19 mouse cellular contexts compared by ENCODE assay signal in the genomic region with DNA sequence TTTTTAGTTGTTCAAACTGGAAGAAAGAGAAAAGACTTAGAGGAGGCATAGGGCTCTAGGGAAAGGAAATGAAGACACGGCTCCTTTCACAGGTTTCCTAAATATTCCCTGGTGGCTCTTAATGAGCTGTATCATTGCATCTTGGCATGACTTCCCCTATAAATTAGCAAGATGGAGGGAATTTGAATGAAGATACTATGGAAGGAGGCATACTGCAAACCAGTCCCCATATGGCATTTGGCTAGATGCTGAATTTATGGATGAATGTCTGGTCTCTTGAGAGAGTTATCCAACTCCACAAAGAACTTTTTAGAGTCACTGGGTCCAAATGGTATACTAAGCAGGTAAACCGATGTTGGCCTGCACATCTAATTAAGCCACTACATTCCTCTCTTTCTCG.
DNase-seq lines count a peak whose midpoint lies in the region; ATAC-seq and TF ChIP-seq lines count a peak whose summit lies in the region.
"Had no signal": no experiment of that assay in that cellular context is flagged by ENCODE, and none has a peak within 500 bp of the region (broad histone marks: within the 10 kb centered on the region; RNA-seq: fewer than 3 reads in every experiment).

No protein-coding gene starts in this region.

- no peaks in the 10 kb centered on the region for H3K4me1 ChIP-seq in forebrain, embryonic 16.5 days (replicated peaks; ENCODE audit: control insufficient read depth, insufficient read depth, low read length)
- no peaks in the 10 kb centered on the region for H3K4me1 ChIP-seq in forebrain, embryonic 11.5 days (replicated peaks; ENCODE audit: control insufficient read depth, insufficient read depth, low read length)
- H3K4me1 ChIP-seq: embryonic facial prominence, embryonic 13.5 days; embryonic facial prominence, embryonic 15.5 days; forebrain, embryonic 12.5 days had no signal

- no peak overlapping the region for H3K4me2 ChIP-seq in forebrain, embryonic 16.5 days (ENCODE audit: low read length)
- no peak overlapping the region for H3K4me2 ChIP-seq in forebrain, embryonic 11.5 days (ENCODE audit: low read depth, low read length, severe bottlenecking)
- H3K4me2 ChIP-seq: embryonic facial prominence, embryonic 13.5 days; embryonic facial prominence, embryonic 15.5 days; forebrain, embryonic 12.5 days had no signal

- TF ChIP-seq CTCF in brain, embryonic 14.5 days (IDR thresholded peaks at IDR 0.05; ENCODE audit: borderline replicate concordance, extremely low read depth, insufficient read depth, insufficient read length) = no peak

- TF ChIP-seq POLR2A in brain, embryonic 14.5 days (IDR thresholded peaks at IDR 0.05; ENCODE audit: borderline replicate concordance, extremely low read depth, insufficient read depth, insufficient read length, poor library complexity, severe bottlenecking) = no peak

- no peaks in the 10 kb centered on the region for H3K9me3 ChIP-seq in forebrain, embryonic 16.5 days (ENCODE audit: control insufficient read depth, low read length)
- no peaks in the 10 kb centered on the region for H3K9me3 ChIP-seq in forebrain, embryonic 11.5 days (ENCODE audit: control insufficient read depth, low read length)
- H3K9me3 ChIP-seq: embryonic facial prominence, embryonic 13.5 days; embryonic facial prominence, embryonic 15.5 days; forebrain, embryonic 12.5 days had no signal

- no peak overlapping the region for H3K9ac ChIP-seq in forebrain, embryonic 16.5 days (replicated peaks; ENCODE audit: low read depth, low read length)
- H3K9ac ChIP-seq in forebrain, embryonic 11.5 days (ENCODE audit: low read length) = no peak overlapping the region
- H3K9ac ChIP-seq: embryonic facial prominence, embryonic 13.5 days; embryonic facial prominence, embryonic 15.5 days; forebrain, embryonic 12.5 days had no signal

- no peaks in the 10 kb centered on the region for H3K27me3 ChIP-seq in forebrain, embryonic 16.5 days (replicated peaks; ENCODE audit: control insufficient read depth, insufficient read depth, low read length)
- H3K27me3 ChIP-seq in forebrain, embryonic 11.5 days (ENCODE audit: control insufficient read depth, insufficient read depth, low read length) = no peaks in the 10 kb centered on the region
- H3K27me3 ChIP-seq: embryonic facial prominence, embryonic 13.5 days; embryonic facial prominence, embryonic 15.5 days; forebrain, embryonic 12.5 days had no signal

- no peaks in the 10 kb centered on the region for H3K36me3 ChIP-seq in forebrain, embryonic 16.5 days (ENCODE audit: control insufficient read depth, insufficient read depth)
- no peaks in the 10 kb centered on the region for H3K36me3 ChIP-seq in forebrain, embryonic 11.5 days (ENCODE audit: control insufficient read depth, insufficient read depth, low read length)
- H3K36me3 ChIP-seq: embryonic facial prominence, embryonic 13.5 days; embryonic facial prominence, embryonic 15.5 days; forebrain, embryonic 12.5 days had no signal

- ATAC-seq in forebrain, embryonic 16.5 days = peak; percentile 69
- no peak for ATAC-seq in forebrain, embryonic 11.5 days (replicated peaks; ENCODE audit: low FRiP score)

- no peak overlapping the region for H3K27ac ChIP-seq in forebrain, embryonic 16.5 days (ENCODE audit: low read length)
- no peak overlapping the region for H3K27ac ChIP-seq in forebrain, embryonic 11.5 days (ENCODE audit: low read depth, low read length)
- H3K27ac ChIP-seq: embryonic facial prominence, embryonic 13.5 days; embryonic facial prominence, embryonic 15.5 days; forebrain, embryonic 12.5 days had no signal

- DNase-seq in forebrain, embryonic 11.5 days (ENCODE audit: low spot score) = no peak
- DNase-seq in brain, embryonic 14.5 days (ENCODE audit: low read depth) = peak; percentile 48
- peak; percentile 47 for DNase-seq in brain, embryonic 18.5 days (ENCODE audit: low read depth, low spot score)
- DNase-seq in gastrocnemius, postnatal 25 days = no peak
- DNase-seq: adrenal gland, adult 2 months; adrenal gland, postnatal 10 days; adrenal gland, postnatal 25 days; cerebellum, adult 11 months; cerebellum, adult 18-20 months; cerebellum, adult 8-10 months; cerebellum, adult 9-11 months; cerebellum, postnatal 14 days; cerebellum, postnatal 36 days; embryo, embryonic 11 days had no signal

- no peak overlapping the region for H3K4me3 ChIP-seq in forebrain, embryonic 16.5 days (replicated peaks; ENCODE audit: low read length)
- no peak overlapping the region for H3K4me3 ChIP-seq in forebrain, embryonic 11.5 days (ENCODE audit: low read depth, low read length)
- H3K4me3 ChIP-seq: embryonic facial prominence, embryonic 13.5 days; embryonic facial prominence, embryonic 15.5 days; erythroblast, embryonic 14.5 days; forebrain, embryonic 12.5 days had no signal

- 59% methylated on average over 3 of the region's 3 CpGs for WGBS in forebrain, embryonic 16.5 days
- WGBS in forebrain, embryonic 11.5 days = 77% methylated on average over 3 of the region's 3 CpGs

Comparison
In these comparisons a context has a peak if more than half of its experiments do, and no peak if none do; other contexts are left out.
1. DNase-seq: peak in brain, embryonic 14.5 days (single experiment) and brain, embryonic 18.5 days (single experiment); none in forebrain, embryonic 11.5 days (single experiment) and gastrocnemius, postnatal 25 days (single experiment).